Mouse (Mus musculus) olfactory bulb, adult 2 months (tissue): ENCODE results near the gene Susd5.

Experiments
- CTCF ChIP-seq: fragments of 200-500 bp; IDR thresholded peaks from 2 replicates; pipeline ENCODE4 v1.5.1; 2012; ENCODE audit warnings: low read depth, mild to moderate bottlenecking, low read length, moderate library complexity; ENCODE audit not compliant: insufficient read depth
- POLR2A ChIP-seq: fragments of 200-500 bp; IDR thresholded peaks from 2 replicates; pipeline ENCODE4 v1.6.1; 2012; ENCODE audit warnings: mild to moderate bottlenecking, low read depth, low read length, moderate library complexity; ENCODE audit not compliant: insufficient read depth

DNA sequence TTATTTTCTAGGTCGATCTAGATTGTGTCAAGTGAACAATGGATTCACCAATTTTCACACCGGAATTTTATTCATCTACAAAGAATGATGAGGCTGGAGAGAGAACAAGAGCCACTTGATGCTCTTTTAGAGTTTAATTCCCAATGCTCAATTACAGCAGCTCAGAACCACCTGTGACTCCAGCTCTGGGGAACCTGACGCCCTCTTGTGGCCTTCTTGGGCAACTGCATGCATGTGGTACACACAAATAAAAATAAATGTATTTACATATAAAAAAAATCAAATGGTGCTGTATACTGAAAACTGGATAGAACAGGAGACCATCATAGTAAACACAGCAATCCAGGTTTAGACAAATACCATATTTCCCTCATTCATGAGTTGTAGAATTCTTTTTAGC lies 12.5 kb upstream of the Susd5 start:
- TF ChIP-seq CTCF (no peak), POLR2A (no peak)
